Mouse (Mus musculus): ENCODE results near the gene Degs2. TPM values are rescaled to one million over a fixed set of nuclear protein-coding genes. Genes with fewer than 3 reads are reported as not detected.

Gene Degs2
- polyA plus RNA-seq, 1 experiment = 0.33 TPM

GRCm38 (mm10) chr12:108674916-108675315 is 27.2 kb downstream of the Degs2 start:
- no peak overlapping the region for H3K4me3 ChIP-seq (ENCODE audit: control insufficient read depth, low read depth, low read length)
- no peaks in the 10 kb centered on the region for H3K4me1 ChIP-seq (ENCODE audit: control insufficient read depth, insufficient read depth, low read length)
- TF ChIP-seq POLR2A (IDR thresholded peaks at IDR 0.05; ENCODE audit: control insufficient read depth, low read depth, low read length) = no peak
- TF ChIP-seq CTCF (IDR thresholded peaks at IDR 0.05; ENCODE audit: control insufficient read depth, insufficient read depth, insufficient replicate concordance, low read depth, low read length) = no peak
- H3K27me3 ChIP-seq (ENCODE audit: control insufficient read depth, insufficient read depth, low read length) = no peaks in the 10 kb centered on the region
- no peaks in the 10 kb centered on the region for H3K36me3 ChIP-seq (ENCODE audit: control insufficient read depth, insufficient read depth, low read length)
- H3K27ac ChIP-seq (ENCODE audit: control insufficient read depth, insufficient read depth, low read depth, low read length) = no peak overlapping the region

- Histone ChIP-seq H3K4me1 (ENCODE audit: control insufficient read depth, insufficient read depth, low read length) (no peaks in the 10 kb centered on the region), H3K4me3 (ENCODE audit: control insufficient read depth, low read depth, low read length) (no peak overlapping the region), H3K27ac (ENCODE audit: control insufficient read depth, insufficient read depth, low read depth, low read length) (no peak overlapping the region), H3K27me3 (ENCODE audit: control insufficient read depth, insufficient read depth, low read length) (no peaks in the 10 kb centered on the region), H3K36me3 (ENCODE audit: control insufficient read depth, insufficient read depth, low read length) (no peaks in the 10 kb centered on the region)
- no peak for TF ChIP-seq POLR2A (IDR thresholded peaks at IDR 0.05; ENCODE audit: control insufficient read depth, low read depth, low read length)
- TF ChIP-seq CTCF (IDR thresholded peaks at IDR 0.05; ENCODE audit: control insufficient read depth, insufficient read depth, insufficient replicate concordance, low read depth, low read length) = no peak
These were observed 27.6 kb downstream of the Degs2 start for GRCm38 (mm10) chr12:108674502-108674901.

- H3K4me1 ChIP-seq (ENCODE audit: control insufficient read depth, insufficient read depth, low read length) = no peaks in the 10 kb centered on the region
- TF ChIP-seq POLR2A (IDR thresholded peaks at IDR 0.05; ENCODE audit: control insufficient read depth, low read depth, low read length) = no peak
- TF ChIP-seq CTCF (IDR thresholded peaks at IDR 0.05; ENCODE audit: control insufficient read depth, insufficient read depth, insufficient replicate concordance, low read depth, low read length) = no peak
- H3K4me3 ChIP-seq (ENCODE audit: control insufficient read depth, low read depth, low read length) = no peak overlapping the region
- H3K27ac ChIP-seq (ENCODE audit: control insufficient read depth, insufficient read depth, low read depth, low read length) = no peak overlapping the region
- no peaks in the 10 kb centered on the region for H3K27me3 ChIP-seq (ENCODE audit: control insufficient read depth, insufficient read depth, low read length)
- H3K36me3 ChIP-seq (ENCODE audit: control insufficient read depth, insufficient read depth, low read length) = no peaks in the 10 kb centered on the region
These were observed 28.6 kb downstream of the Degs2 start for GRCm38 (mm10) chr12:108673546-108673945.

DNA sequence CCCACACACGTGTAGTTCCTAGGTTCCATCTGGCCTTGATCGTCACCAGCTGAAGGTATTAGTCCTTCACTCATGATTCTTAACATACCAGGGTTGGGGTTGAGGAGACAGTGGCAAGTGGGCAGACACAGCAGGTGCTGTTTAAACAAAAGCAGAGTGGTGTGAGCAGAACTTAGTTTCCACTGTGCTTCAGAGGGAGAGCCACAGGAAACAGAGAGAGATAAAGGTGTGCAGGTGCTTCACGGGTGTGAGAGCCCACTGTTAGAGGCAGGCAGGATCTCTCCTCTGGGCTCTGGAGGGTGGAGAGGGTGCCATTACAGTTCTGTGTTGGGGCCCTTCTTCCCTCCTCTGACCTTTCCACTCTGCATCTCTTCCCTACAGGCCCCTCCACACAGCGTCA is 29.2 kb downstream of the Degs2 start:
- Histone ChIP-seq H3K27me3 (ENCODE audit: control insufficient read depth, insufficient read depth, low read length) (no peaks in the 10 kb centered on the region), H3K36me3 (ENCODE audit: control insufficient read depth, insufficient read depth, low read length) (no peaks in the 10 kb centered on the region), H3K27ac (ENCODE audit: control insufficient read depth, insufficient read depth, low read depth, low read length) (no peak overlapping the region), H3K4me1 (ENCODE audit: control insufficient read depth, insufficient read depth, low read length) (no peaks in the 10 kb centered on the region), H3K4me3 (ENCODE audit: control insufficient read depth, low read depth, low read length) (no peak overlapping the region)
- no peak for TF ChIP-seq CTCF (IDR thresholded peaks at IDR 0.05; ENCODE audit: control insufficient read depth, insufficient read depth, insufficient replicate concordance, low read depth, low read length)
- TF ChIP-seq POLR2A (IDR thresholded peaks at IDR 0.05; ENCODE audit: control insufficient read depth, low read depth, low read length) = no peak

- H3K27me3 ChIP-seq (ENCODE audit: control insufficient read depth, insufficient read depth, low read length) = no peaks in the 10 kb centered on the region
- H3K4me1 ChIP-seq (ENCODE audit: control insufficient read depth, insufficient read depth, low read length) = no peaks in the 10 kb centered on the region
- no peaks in the 10 kb centered on the region for H3K36me3 ChIP-seq (ENCODE audit: control insufficient read depth, insufficient read depth, low read length)
- TF ChIP-seq CTCF (IDR thresholded peaks at IDR 0.05; ENCODE audit: control insufficient read depth, insufficient read depth, insufficient replicate concordance, low read depth, low read length) (no peak), POLR2A (IDR thresholded peaks at IDR 0.05; ENCODE audit: control insufficient read depth, low read depth, low read length) (no peak)
- no peak overlapping the region for H3K4me3 ChIP-seq (ENCODE audit: control insufficient read depth, low read depth, low read length)
- H3K27ac ChIP-seq (ENCODE audit: control insufficient read depth, insufficient read depth, low read depth, low read length) = no peak overlapping the region
These were observed 30.6 kb downstream of the Degs2 start for GRCm38 (mm10) chr12:108671541-108671940.

DNA sequence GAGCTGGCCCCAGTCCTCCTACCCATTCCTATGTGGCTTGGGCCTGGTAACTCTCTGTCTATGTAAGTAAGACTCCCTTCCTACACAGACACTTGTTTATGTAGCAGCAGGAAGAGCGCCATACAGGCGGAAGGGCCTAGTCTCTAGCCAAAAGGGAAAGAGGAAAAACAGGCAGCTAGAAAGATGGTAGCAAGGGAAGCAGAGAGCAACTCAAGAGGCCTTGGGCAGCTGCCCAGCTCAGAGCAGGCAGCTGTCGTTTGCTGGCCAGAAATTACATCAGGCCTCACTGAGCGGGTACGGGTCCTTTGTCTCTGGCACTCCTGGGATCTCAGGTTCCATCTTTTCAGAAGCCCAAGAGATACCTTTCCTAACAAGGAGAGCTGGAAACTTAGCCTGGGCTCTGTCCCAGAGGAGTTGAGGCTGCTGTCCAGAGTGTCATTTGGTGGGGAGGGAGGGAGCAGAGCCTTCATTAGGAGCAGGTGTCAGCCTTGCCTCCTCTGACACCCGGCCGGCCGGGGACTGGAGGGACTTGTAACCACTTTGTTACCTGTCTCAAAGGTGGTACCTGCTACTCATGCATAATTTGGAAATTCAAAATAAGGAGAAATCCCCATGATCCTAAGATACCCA is 33.4 kb downstream of the Degs2 start:
- Histone ChIP-seq H3K27ac (ENCODE audit: control insufficient read depth, insufficient read depth, low read depth, low read length) (no peak overlapping the region), H3K4me1 (ENCODE audit: control insufficient read depth, insufficient read depth, low read length) (no peaks in the 10 kb centered on the region), H3K4me3 (ENCODE audit: control insufficient read depth, low read depth, low read length) (no peak overlapping the region), H3K36me3 (ENCODE audit: control insufficient read depth, insufficient read depth, low read length) (no peaks in the 10 kb centered on the region), H3K27me3 (ENCODE audit: control insufficient read depth, insufficient read depth, low read length) (no peaks in the 10 kb centered on the region)
- TF ChIP-seq POLR2A (IDR thresholded peaks at IDR 0.05; ENCODE audit: control insufficient read depth, low read depth, low read length) = no peak
- no peak for TF ChIP-seq CTCF (IDR thresholded peaks at IDR 0.05; ENCODE audit: control insufficient read depth, insufficient read depth, insufficient replicate concordance, low read depth, low read length)

GRCm38 (mm10) chr12:108657350-108657749 is 44.8 kb downstream of the Degs2 start:
- Histone ChIP-seq H3K27ac (ENCODE audit: control insufficient read depth, insufficient read depth, low read depth, low read length) (no peak overlapping the region), H3K4me3 (ENCODE audit: control insufficient read depth, low read depth, low read length) (no peak overlapping the region), H3K27me3 (ENCODE audit: control insufficient read depth, insufficient read depth, low read length) (no peaks in the 10 kb centered on the region), H3K4me1 (ENCODE audit: control insufficient read depth, insufficient read depth, low read length) (no peaks in the 10 kb centered on the region), H3K36me3 (ENCODE audit: control insufficient read depth, insufficient read depth, low read length) (no peaks in the 10 kb centered on the region)
- TF ChIP-seq POLR2A (IDR thresholded peaks at IDR 0.05; ENCODE audit: control insufficient read depth, low read depth, low read length) (no peak), CTCF (IDR thresholded peaks at IDR 0.05; ENCODE audit: control insufficient read depth, insufficient read depth, insufficient replicate concordance, low read depth, low read length) (peak; percentile 48; the same call in 1 of the 2 replicates)

Data from testis, adult 2 months (tissue).